Mouse (Mus musculus) liver, adult 2 months (tissue): ENCODE data around the gene Vav3.

Experiments used
- CTCF ChIP-seq: fragments of 200-500 bp; IDR thresholded peaks from 2 replicates; pipeline ENCODE4 v1.5.1; 2011; ENCODE audit warnings: low read depth, low read length, control low read depth
- POLR2A ChIP-seq: fragments of 200-500 bp; IDR thresholded peaks from 2 replicates; pipeline ENCODE4 v1.6.1; 2011; ENCODE audit warnings: low read length, control low read depth; ENCODE audit not compliant: insufficient read depth; ENCODE audit errors: extremely low read depth

DNA sequence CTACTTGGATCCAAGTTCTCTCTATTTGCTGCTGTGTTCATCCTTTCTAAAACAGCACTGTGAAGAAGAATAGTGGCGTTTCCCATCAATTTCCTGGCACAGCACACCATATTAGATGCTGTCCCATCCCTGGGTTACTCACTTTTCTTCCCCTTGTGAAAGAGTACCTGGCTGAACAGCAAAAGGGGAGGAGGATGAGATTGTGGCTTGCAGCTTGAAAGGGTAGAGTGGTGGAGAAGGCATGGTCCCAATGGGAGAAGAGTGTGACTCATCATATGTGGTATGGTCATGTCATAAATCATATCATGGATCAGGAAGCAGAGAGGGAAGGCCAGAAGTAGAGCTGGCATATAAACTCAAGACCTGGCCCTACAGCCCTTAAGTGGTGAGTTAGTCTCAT is 386.3 kb downstream of the Vav3 start:
- no peak for TF ChIP-seq POLR2A
- TF ChIP-seq CTCF: no peak
